Mouse (Mus musculus): ENCODE data around the gene Plekhj1. TPM values are rescaled to one million over a fixed set of nuclear protein-coding genes. Genes with fewer than 3 reads are reported as not detected.

The Plekhj1 gene
- total and polyA plus RNA-seq, 2 experiments: 16.0 to 42.2 TPM

GRCm38 (mm10) chr10:80752079-80752625 is 46.3 kb downstream of the Plekhj1 start:
- H3K79me2 ChIP-seq (ENCODE audit: control insufficient read depth, insufficient read depth, low read length): peaks cover 19% of the 10 kb centered on the region; the same call in 1 of the 2 replicates

GRCm38 (mm10) chr10:80751188-80751832 is 47.1 kb downstream of the Plekhj1 start:
- TF ChIP-seq POLR2A (IDR thresholded peaks at IDR 0.05; ENCODE audit: extremely low read depth, insufficient read depth, low read length) (no peak), CTCF (IDR thresholded peaks at IDR 0.05; ENCODE audit: low read depth, low read length) (peak; percentile 33; the same call in 1 of the 2 replicates)
- peaks cover 9% of the 10 kb centered on the region for H3K4me1 ChIP-seq (ENCODE audit: control insufficient read depth, insufficient read depth, low read length)
- H3K79me2 ChIP-seq (ENCODE audit: control insufficient read depth, insufficient read depth, low read length): peaks cover 12% of the 10 kb centered on the region; the same call in 1 of the 2 replicates
- 16% methylated on average over 16 of the region's 16 CpGs for WGBS
- peak; percentile 58 for DNase-seq (ENCODE audit: extremely low read depth, low read depth, low spot score)
- H3K27ac ChIP-seq (replicated peaks; ENCODE audit: insufficient read depth, low read depth, low read length): peak overlapping the region; percentile 10; the same call in 1 of the 2 replicates
- H3K4me3 ChIP-seq (ENCODE audit: insufficient read depth, low read depth, low read length): no peak overlapping the region
- H3K9ac ChIP-seq (ENCODE audit: low read depth, low read length): no peak overlapping the region
- H3K27me3 ChIP-seq (ENCODE audit: control insufficient read depth, insufficient read depth, low read length): no peaks in the 10 kb centered on the region
- H3K36me3 ChIP-seq (ENCODE audit: control insufficient read depth, insufficient read depth, low read length): no peaks in the 10 kb centered on the region

More at GRCm38 (mm10) chr10:80752079-80752625, 46.3 kb downstream of the Plekhj1 start:
- Histone ChIP-seq H3K4me3 (ENCODE audit: insufficient read depth, low read depth, low read length) (no peak overlapping the region), H3K4me1 (ENCODE audit: control insufficient read depth, insufficient read depth, low read length) (peaks cover 17% of the 10 kb centered on the region), H3K9ac (ENCODE audit: low read depth, low read length) (no peak overlapping the region), H3K27ac (replicated peaks; ENCODE audit: insufficient read depth, low read depth, low read length) (peak overlapping the region; percentile 66), H3K27me3 (ENCODE audit: control insufficient read depth, insufficient read depth, low read length) (no peaks in the 10 kb centered on the region), H3K36me3 (ENCODE audit: control insufficient read depth, insufficient read depth, low read length) (no peaks in the 10 kb centered on the region)
- DNase-seq (ENCODE audit: extremely low read depth, low read depth, low spot score): peak; percentile 81
- TF ChIP-seq POLR2A (IDR thresholded peaks at IDR 0.05; ENCODE audit: extremely low read depth, insufficient read depth, low read length) (no peak), CTCF (IDR thresholded peaks at IDR 0.05; ENCODE audit: low read depth, low read length) (no peak)
- 3% methylated on average over 6 of the region's 6 CpGs for WGBS

GRCm38 (mm10) chr10:80748609-80749008 is 49.8 kb downstream of the Plekhj1 start:
- Histone ChIP-seq H3K4me1 (ENCODE audit: control insufficient read depth, insufficient read depth, low read length) (peaks cover 7% of the 10 kb centered on the region), H3K27ac (replicated peaks; ENCODE audit: insufficient read depth, low read depth, low read length) (no peak overlapping the region), H3K79me2 (ENCODE audit: control insufficient read depth, insufficient read depth, low read length) (no peaks in the 10 kb centered on the region), H3K4me3 (ENCODE audit: insufficient read depth, low read depth, low read length) (no peak overlapping the region), H3K27me3 (ENCODE audit: control insufficient read depth, insufficient read depth, low read length) (no peaks in the 10 kb centered on the region), H3K9ac (ENCODE audit: low read depth, low read length) (no peak overlapping the region), H3K36me3 (ENCODE audit: control insufficient read depth, insufficient read depth, low read length) (no peaks in the 10 kb centered on the region)
- 15% methylated on average over 6 of the region's 6 CpGs for WGBS
- TF ChIP-seq CTCF (IDR thresholded peaks at IDR 0.05; ENCODE audit: low read depth, low read length): no peak
- no peak for TF ChIP-seq POLR2A (IDR thresholded peaks at IDR 0.05; ENCODE audit: extremely low read depth, insufficient read depth, low read length)
- peak; percentile 44 for DNase-seq (ENCODE audit: extremely low read depth, low read depth, low spot score)

GRCm38 (mm10) chr10:80747410-80747809 is 51.0 kb downstream of the Plekhj1 start:
- no peaks in the 10 kb centered on the region for H3K79me2 ChIP-seq (ENCODE audit: control insufficient read depth, insufficient read depth, low read length)
- no peak overlapping the region for H3K4me3 ChIP-seq (ENCODE audit: insufficient read depth, low read depth, low read length)
- H3K27me3 ChIP-seq (ENCODE audit: control insufficient read depth, insufficient read depth, low read length): no peaks in the 10 kb centered on the region
- TF ChIP-seq CTCF (IDR thresholded peaks at IDR 0.05; ENCODE audit: low read depth, low read length): peak; percentile 99
- TF ChIP-seq POLR2A (IDR thresholded peaks at IDR 0.05; ENCODE audit: extremely low read depth, insufficient read depth, low read length): no peak
- H3K27ac ChIP-seq (replicated peaks; ENCODE audit: insufficient read depth, low read depth, low read length): no peak overlapping the region
- peaks cover 7% of the 10 kb centered on the region; the same call in 1 of the 2 replicates for H3K4me1 ChIP-seq (ENCODE audit: control insufficient read depth, insufficient read depth, low read length)
- DNase-seq (ENCODE audit: extremely low read depth, low read depth, low spot score): peak; percentile 71
- no peaks in the 10 kb centered on the region for H3K36me3 ChIP-seq (ENCODE audit: control insufficient read depth, insufficient read depth, low read length)
- under 1% methylated on average over 3 of the region's 3 CpGs for WGBS
- no peak overlapping the region for H3K9ac ChIP-seq (ENCODE audit: low read depth, low read length)

Other genes with a start within 250 kb of the Plekhj1 start
- 4.4 and 5.5 TPM in 2 replicates for gene Rexo1, start 237.1 kb downstream of the Plekhj1 start, total RNA-seq (2014; rRNA removed)
- 28.1 and 36.8 TPM in 2 replicates for gene Rexo1, start 237.1 kb downstream of the Plekhj1 start, polyA plus RNA-seq (2012; rRNA removed)
- gene Klf16, start 221.3 kb downstream of the Plekhj1 start, total RNA-seq (2014; rRNA removed): 0.74 and 1.3 TPM in 2 replicates
- 4.2 and 5.5 TPM in 2 replicates for gene Klf16, start 221.3 kb downstream of the Plekhj1 start, polyA plus RNA-seq (2012; rRNA removed)
- 45.7 and 59.3 TPM in 2 replicates for gene Abhd17a, start 208.3 kb downstream of the Plekhj1 start, total RNA-seq (2014; rRNA removed)
- gene Abhd17a, start 208.3 kb downstream of the Plekhj1 start, polyA plus RNA-seq (2012; rRNA removed): 194 and 205 TPM in 2 replicates
- 7.6 and 11.4 TPM in 2 replicates for gene Scamp4, start 195.8 kb downstream of the Plekhj1 start, total RNA-seq (2014; rRNA removed)
- 61.2 and 63.2 TPM in 2 replicates for gene Scamp4, start 195.8 kb downstream of the Plekhj1 start, polyA plus RNA-seq (2012; rRNA removed)
- 0.28 and 1.4 TPM in 2 replicates for gene Adat3, start 195.7 kb downstream of the Plekhj1 start, total RNA-seq (2014; rRNA removed)
- gene Adat3, start 195.7 kb downstream of the Plekhj1 start, polyA plus RNA-seq (2012; rRNA removed): 3.3 and 5.5 TPM in 2 replicates
- gene Gm49322, start 192.6 kb downstream of the Plekhj1 start, total RNA-seq (2014; rRNA removed): 0.28 and 0.34 TPM in 2 replicates
- 0.54 and 0.70 TPM in 2 replicates for gene Gm49322, start 192.6 kb downstream of the Plekhj1 start, polyA plus RNA-seq (2012; rRNA removed)
- gene Csnk1g2, start 175.8 kb downstream of the Plekhj1 start, total RNA-seq (2014; rRNA removed): 54.4 and 56.1 TPM in 2 replicates
- 110 and 123 TPM in 2 replicates for gene Csnk1g2, start 175.8 kb downstream of the Plekhj1 start, polyA plus RNA-seq (2012; rRNA removed)
- gene Btbd2, start 141.6 kb downstream of the Plekhj1 start, total RNA-seq (2014; rRNA removed): 16.2 and 19.7 TPM in 2 replicates
- 36.1 and 36.8 TPM in 2 replicates for gene Btbd2, start 141.6 kb downstream of the Plekhj1 start, polyA plus RNA-seq (2012; rRNA removed)
- 88.6 and 119 TPM in 2 replicates for gene Mknk2, start 120.5 kb downstream of the Plekhj1 start, total RNA-seq (2014; rRNA removed)
- gene Mknk2, start 120.5 kb downstream of the Plekhj1 start, polyA plus RNA-seq (2012; rRNA removed): 87.0 and 116 TPM in 2 replicates
- gene Mob3a, start 96.6 kb downstream of the Plekhj1 start, total RNA-seq (2014; rRNA removed): 3.5 and 5.2 TPM in 2 replicates
- gene Mob3a, start 96.6 kb downstream of the Plekhj1 start, polyA plus RNA-seq (2012; rRNA removed): 6.1 TPM in 2 replicates
- 17.2 and 18.3 TPM in 2 replicates for gene Izumo4, start 96.4 kb downstream of the Plekhj1 start, total RNA-seq (2014; rRNA removed)
- gene Izumo4, start 96.4 kb downstream of the Plekhj1 start, polyA plus RNA-seq (2012; rRNA removed): 42.5 and 49.7 TPM in 2 replicates
- gene Ap3d1, start 56.4 kb downstream of the Plekhj1 start, total RNA-seq (2014; rRNA removed): 22.3 and 35.2 TPM in 2 replicates
- 38.1 and 49.2 TPM in 2 replicates for gene Ap3d1, start 56.4 kb downstream of the Plekhj1 start, polyA plus RNA-seq (2012; rRNA removed)
- gene Dot1l, start 43.4 kb downstream of the Plekhj1 start, total RNA-seq (2014; rRNA removed): 2.4 and 3.6 TPM in 2 replicates
- 13.0 and 14.8 TPM in 2 replicates for gene Dot1l, start 43.4 kb downstream of the Plekhj1 start, polyA plus RNA-seq (2012; rRNA removed)
- 6.7 and 8.6 TPM in 2 replicates for gene Sf3a2, start 428 bp downstream of the Plekhj1 start, total RNA-seq (2014; rRNA removed)
- 12.7 and 17.8 TPM in 2 replicates for gene Sf3a2, start 428 bp downstream of the Plekhj1 start, polyA plus RNA-seq (2012; rRNA removed)
- 0.13 and 0.18 TPM in 2 replicates for gene Amh, start 6.6 kb upstream of the Plekhj1 start, total RNA-seq (2014; rRNA removed)
- 0.09 and 0.21 TPM in 2 replicates for gene Amh, start 6.6 kb upstream of the Plekhj1 start, polyA plus RNA-seq (2012; rRNA removed)
- gene Jsrp1, start 14.9 kb upstream of the Plekhj1 start, total RNA-seq (2014; rRNA removed): not detected in 2 replicates
- not detected in 2 replicates for gene Jsrp1, start 14.9 kb upstream of the Plekhj1 start, polyA plus RNA-seq (2012; rRNA removed)
- 527 and 614 TPM in 2 replicates for gene Oaz1, start 28.0 kb upstream of the Plekhj1 start, total RNA-seq (2014; rRNA removed)
- gene Oaz1, start 28.0 kb upstream of the Plekhj1 start, polyA plus RNA-seq (2012; rRNA removed): 1,187 and 1,294 TPM in 2 replicates
- not detected in 2 replicates for gene Lingo3, start 45.4 kb upstream of the Plekhj1 start, total RNA-seq (2014; rRNA removed)
- gene Lingo3, start 45.4 kb upstream of the Plekhj1 start, polyA plus RNA-seq (2012; rRNA removed): 0.05 TPM in 1 of 2 replicates, not detected in the other
- gene Lsm7, start 56.6 kb upstream of the Plekhj1 start, total RNA-seq (2014; rRNA removed): 61.3 and 61.6 TPM in 2 replicates
- 62.1 and 75.1 TPM in 2 replicates for gene Lsm7, start 56.6 kb upstream of the Plekhj1 start, polyA plus RNA-seq (2012; rRNA removed)
- 6.5 and 10.4 TPM in 2 replicates for gene Sppl2b, start 56.6 kb upstream of the Plekhj1 start, total RNA-seq (2014; rRNA removed)
- 40.1 and 40.5 TPM in 2 replicates for gene Sppl2b, start 56.6 kb upstream of the Plekhj1 start, polyA plus RNA-seq (2012; rRNA removed)
- gene Tmprss9, start 73.2 kb upstream of the Plekhj1 start, total RNA-seq (2014; rRNA removed): under 0.01 and 0.09 TPM in 2 replicates
- 0.04 and 0.05 TPM in 2 replicates for gene Tmprss9, start 73.2 kb upstream of the Plekhj1 start, polyA plus RNA-seq (2012; rRNA removed)
- gene Timm13, start 102.3 kb upstream of the Plekhj1 start, total RNA-seq (2014; rRNA removed): 79.9 and 87.7 TPM in 2 replicates
- gene Timm13, start 102.3 kb upstream of the Plekhj1 start, polyA plus RNA-seq (2012; rRNA removed): 369 and 388 TPM in 2 replicates
- 3.2 and 3.3 TPM in 2 replicates for gene Lmnb2, start 119.6 kb upstream of the Plekhj1 start, total RNA-seq (2014; rRNA removed)
- gene Lmnb2, start 119.6 kb upstream of the Plekhj1 start, polyA plus RNA-seq (2012; rRNA removed): 5.5 and 6.6 TPM in 2 replicates
- gene Gadd45b, start 131.4 kb upstream of the Plekhj1 start, total RNA-seq (2014; rRNA removed): 2.1 and 8.3 TPM in 2 replicates
- 1.4 and 1.8 TPM in 2 replicates for gene Gadd45b, start 131.4 kb upstream of the Plekhj1 start, polyA plus RNA-seq (2012; rRNA removed)
- gene Gng7, start 216.3 kb upstream of the Plekhj1 start, total RNA-seq (2014; rRNA removed): 0.09 and 0.13 TPM in 2 replicates
- 0.65 TPM in 2 replicates for gene Gng7, start 216.3 kb upstream of the Plekhj1 start, polyA plus RNA-seq (2012; rRNA removed)
- 0.07 TPM in 1 of 2 replicates, not detected in the other for gene Diras1, start 227.0 kb upstream of the Plekhj1 start, total RNA-seq (2014; rRNA removed)
- not detected in 2 replicates for gene Diras1, start 227.0 kb upstream of the Plekhj1 start, polyA plus RNA-seq (2012; rRNA removed)
- 6.1 and 6.9 TPM in 2 replicates for gene Slc39a3, start 238.8 kb upstream of the Plekhj1 start, total RNA-seq (2014; rRNA removed)
- gene Slc39a3, start 238.8 kb upstream of the Plekhj1 start, polyA plus RNA-seq (2012; rRNA removed): 13.2 and 14.1 TPM in 2 replicates